Comparison of ENCODE assay signal across 12 mouse cellular contexts in the genomic region with DNA sequence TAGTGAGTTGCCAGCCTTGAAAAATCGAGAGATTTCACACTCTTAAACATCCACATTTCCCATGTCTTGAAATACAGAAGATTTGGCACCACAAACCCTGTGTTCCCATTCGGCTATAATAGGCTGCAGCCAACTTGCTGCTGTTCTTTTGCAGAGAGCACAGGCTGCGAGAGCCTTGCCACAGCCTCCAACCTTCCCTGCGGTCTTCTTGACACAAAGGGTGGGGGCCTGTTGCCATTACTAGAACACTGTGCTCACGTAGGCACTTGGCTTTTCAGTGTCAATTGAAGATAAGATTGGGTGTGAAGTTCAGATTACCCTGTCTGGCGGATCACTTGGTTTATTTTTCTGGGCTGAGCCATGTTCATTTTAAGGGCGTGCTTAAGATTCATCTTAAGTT. TPM values are rescaled to one million over a fixed set of nuclear protein-coding genes. Genes with fewer than 3 reads are reported as not detected.
DNase-seq lines count a peak whose midpoint lies in the region; ATAC-seq lines count a peak whose summit lies in the region.
"Had no signal": no experiment of that assay in that cellular context is flagged by ENCODE, and none has a peak within 500 bp of the region (broad histone marks: within the 10 kb centered on the region; RNA-seq: fewer than 3 reads in every experiment).

No protein-coding gene starts in this region.

- 37% methylated on average over 7 of the region's 7 CpGs for WGBS in heart, embryonic 16.5 days
- 52% methylated on average over 7 of the region's 7 CpGs for WGBS in heart, embryonic 11.5 days (ENCODE audit: insufficient replicate concordance)
- WGBS in intestine, embryonic 16.5 days = 70% methylated on average over 7 of the region's 7 CpGs

- peak; percentile 27 for DNase-seq in brain, adult 2 months (ENCODE audit: low read depth, low spot score)
- no peak for DNase-seq in layer of hippocampus, adult 18-20 months (ENCODE audit: low spot score in 2 of 2)
- DNase-seq in T-cell, adult 2 months (ENCODE audit: low spot score) = no peak
- DNase-seq: kidney, adult 11 months had no signal

- no peaks in the 10 kb centered on the region for H3K36me3 ChIP-seq in heart, embryonic 16.5 days (ENCODE audit: control insufficient read depth, insufficient read depth)
- no peaks in the 10 kb centered on the region for H3K36me3 ChIP-seq in heart, embryonic 11.5 days (ENCODE audit: control insufficient read depth, insufficient read depth, low read length)
- no peaks in the 10 kb centered on the region for H3K36me3 ChIP-seq in intestine, embryonic 16.5 days (ENCODE audit: control insufficient read depth, insufficient read depth, low read length)
- H3K36me3 ChIP-seq: midbrain, embryonic 12.5 days had no signal

- H3K4me1 ChIP-seq in heart, embryonic 16.5 days (ENCODE audit: control insufficient read depth, insufficient read depth, low read length) = peaks cover 11% of the 10 kb centered on the region
- no peaks in the 10 kb centered on the region for H3K4me1 ChIP-seq in heart, embryonic 11.5 days (ENCODE audit: control insufficient read depth, insufficient read depth, low read length)
- H3K4me1 ChIP-seq in intestine, embryonic 16.5 days (ENCODE audit: control insufficient read depth, insufficient read depth, low read length) = no peaks in the 10 kb centered on the region
- H3K4me1 ChIP-seq: hindbrain, embryonic 13.5 days; midbrain, embryonic 12.5 days had no signal

- peak; percentile 37 for ATAC-seq in heart, embryonic 16.5 days (replicated peaks; ENCODE audit: extremely low read depth, insufficient read depth, low FRiP score)
- no peak for ATAC-seq in heart, embryonic 11.5 days (replicated peaks; ENCODE audit: insufficient number of reproducible peaks, low FRiP score, low TSS enrichment)
- ATAC-seq in intestine, embryonic 16.5 days = peak; percentile 86
- ATAC-seq in megakaryocyte progenitor cell, adult 5-6 weeks (replicated peaks; ENCODE audit: poor library complexity) = peak; percentile 82

- H3K27ac ChIP-seq in heart, embryonic 16.5 days (ENCODE audit: low read length) = peak overlapping the region; percentile 31; the same call in 1 of the 2 replicates
- H3K27ac ChIP-seq in heart, embryonic 11.5 days (ENCODE audit: low read depth, low read length) = no peak overlapping the region
- no peak overlapping the region for H3K27ac ChIP-seq in intestine, embryonic 16.5 days (ENCODE audit: low read length)
- H3K27ac ChIP-seq: hindbrain, embryonic 13.5 days; midbrain, embryonic 12.5 days had no signal

- H3K9ac ChIP-seq in heart, embryonic 16.5 days (ENCODE audit: low read length) = no peak overlapping the region
- H3K9ac ChIP-seq in heart, embryonic 11.5 days (ENCODE audit: low read depth, low read length) = no peak overlapping the region
- no peak overlapping the region for H3K9ac ChIP-seq in intestine, embryonic 16.5 days (ENCODE audit: low read depth, low read length)
- H3K9ac ChIP-seq: hindbrain, embryonic 13.5 days; lung, embryonic 14.5 days; midbrain, embryonic 12.5 days had no signal

- no peaks in the 10 kb centered on the region for H3K9me3 ChIP-seq in heart, embryonic 16.5 days (replicated peaks; ENCODE audit: control insufficient read depth, low read length)
- H3K9me3 ChIP-seq in heart, embryonic 11.5 days (replicated peaks; ENCODE audit: control insufficient read depth, low read length) = no peaks in the 10 kb centered on the region
- H3K9me3 ChIP-seq in intestine, embryonic 16.5 days (ENCODE audit: control insufficient read depth, low read length) = no peaks in the 10 kb centered on the region
- H3K9me3 ChIP-seq: hindbrain, embryonic 13.5 days; midbrain, embryonic 12.5 days had no signal

- no peak overlapping the region for H3K4me2 ChIP-seq in heart, embryonic 16.5 days (ENCODE audit: low read depth, low read length)
- H3K4me2 ChIP-seq in heart, embryonic 11.5 days = no peak overlapping the region
- H3K4me2 ChIP-seq in intestine, embryonic 16.5 days (ENCODE audit: low read depth, low read length) = no peak overlapping the region
- H3K4me2 ChIP-seq: hindbrain, embryonic 13.5 days; lung, embryonic 14.5 days; midbrain, embryonic 12.5 days had no signal

- H3K4me3 ChIP-seq in heart, embryonic 16.5 days (ENCODE audit: low read length) = no peak overlapping the region
- no peak overlapping the region for H3K4me3 ChIP-seq in heart, embryonic 11.5 days (ENCODE audit: low read depth, low read length)
- no peak overlapping the region for H3K4me3 ChIP-seq in intestine, embryonic 16.5 days (ENCODE audit: low read length)
- H3K4me3 ChIP-seq: hindbrain, embryonic 13.5 days; midbrain, embryonic 12.5 days; myocyte had no signal

- H3K27me3 ChIP-seq in heart, embryonic 16.5 days (ENCODE audit: control insufficient read depth, insufficient read depth, low read length) = no peaks in the 10 kb centered on the region
- H3K27me3 ChIP-seq in heart, embryonic 11.5 days (ENCODE audit: control insufficient read depth, insufficient read depth, low read length) = no peaks in the 10 kb centered on the region
- H3K27me3 ChIP-seq in intestine, embryonic 16.5 days (replicated peaks; ENCODE audit: control insufficient read depth, insufficient read depth, low read length) = no peaks in the 10 kb centered on the region
- H3K27me3 ChIP-seq: hindbrain, embryonic 13.5 days; midbrain, embryonic 12.5 days had no signal

RNA-seq across cellular contexts. Expression of a gene that starts 24.8 kb away (rescaled TPM):
- 200 and 213 TPM in 2 replicates for polyA plus RNA-seq in heart, embryonic 16.5 days (2015; fragmentation: Nextera tagmentation; extraction: Ambion mirVana)
- 135 and 137 TPM in 2 replicates for polyA plus RNA-seq in heart, embryonic 11.5 days (2014; fragmentation: Nextera tagmentation; extraction: Ambion mirVana)
- polyA plus RNA-seq in intestine, embryonic 16.5 days (2015; fragmentation: Nextera tagmentation; extraction: Ambion mirVana) = 65.2 and 67.0 TPM in 2 replicates
- 0.34 and 0.72 TPM in 2 replicates for total RNA-seq in megakaryocyte progenitor cell, adult 5-6 weeks (2015)
- total RNA-seq in megakaryocyte progenitor cell, adult 5-6 weeks (2017) = 0.44 TPM in 1 of 2 replicates, not detected in the other
- 10 to 100 TPM; 73.1 to 79.4 TPM for total RNA-seq in layer of hippocampus, adult 18-20 months (2021)
